Mouse (Mus musculus): ENCODE measurements around the gene Idh3a.
"Not testable (repeated sequence)": the region's sequence is repeated elsewhere in the genome, so short reads cannot be mapped to it uniquely, and the experiment has no call there.

GRCm38 (mm10) chr9:54593652-54594051, 7.5 kb downstream of the Idh3a start:
- not testable (repeated sequence) for TF ChIP-seq CTCF (IDR thresholded peaks at IDR 0.05; ENCODE audit: control insufficient read depth, insufficient read depth, insufficient read length); MAX (IDR thresholded peaks at IDR 0.05); MYOG (IDR thresholded peaks at IDR 0.05; ENCODE audit: control insufficient read depth, extremely low read depth, insufficient read length)
